Mouse (Mus musculus): Measurements from ENCODE around the gene 9530068E07Rik. TPM values are rescaled to one million over a fixed set of nuclear protein-coding genes. Genes with fewer than 3 reads are reported as not detected.

Gene 9530068E07Rik
- polyA plus RNA-seq, 1 experiment from 2014 or later = 89.2 TPM

DNA sequence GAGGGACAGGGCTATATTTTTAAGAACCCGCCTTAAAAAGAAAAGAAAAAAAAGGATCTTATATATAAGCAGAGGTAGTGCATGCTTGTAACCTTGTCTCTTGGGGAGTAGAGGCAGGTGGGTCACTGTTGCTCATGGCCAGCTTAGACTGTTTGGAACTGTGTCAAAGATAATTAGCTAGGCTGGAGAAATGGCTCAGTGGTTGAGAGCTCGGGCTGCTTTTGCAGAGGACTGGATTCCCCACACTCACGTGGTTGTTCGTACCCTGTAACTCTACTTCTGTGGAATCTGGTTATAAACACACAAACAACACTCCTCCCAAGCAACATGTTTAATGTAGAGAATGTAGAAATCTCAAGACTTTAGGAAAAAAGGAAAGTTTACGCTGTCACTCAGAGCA is 8.0 kb downstream of the 9530068E07Rik start:
- no peaks in the 10 kb centered on the region for H3K4me1 ChIP-seq (replicated peaks; ENCODE audit: control insufficient read depth, insufficient read depth, low read length)
- H3K9me3 ChIP-seq (ENCODE audit: control insufficient read depth) = no peaks in the 10 kb centered on the region
- H3K9ac ChIP-seq (ENCODE audit: low read depth, low read length) = no peak overlapping the region
- no peak overlapping the region for H3K4me2 ChIP-seq (replicated peaks; ENCODE audit: low read depth)
- H3K27ac ChIP-seq (ENCODE audit: low read depth, low read length) = no peak overlapping the region
- H3K27me3 ChIP-seq (replicated peaks; ENCODE audit: control insufficient read depth, insufficient read depth, low read length) = no peaks in the 10 kb centered on the region
- no peak overlapping the region for H3K4me3 ChIP-seq (ENCODE audit: low read depth, low read length)
- peaks cover 45% of the 10 kb centered on the region for H3K36me3 ChIP-seq (ENCODE audit: control insufficient read depth, insufficient read depth)
- no peak for ATAC-seq
- 85% methylated on average over 5 of the region's 5 CpGs for whole genome bisulfite sequencing
- TF ChIP-seq CTCF (IDR thresholded peaks at IDR 0.05; ENCODE audit: low read depth) = no peak

DNA sequence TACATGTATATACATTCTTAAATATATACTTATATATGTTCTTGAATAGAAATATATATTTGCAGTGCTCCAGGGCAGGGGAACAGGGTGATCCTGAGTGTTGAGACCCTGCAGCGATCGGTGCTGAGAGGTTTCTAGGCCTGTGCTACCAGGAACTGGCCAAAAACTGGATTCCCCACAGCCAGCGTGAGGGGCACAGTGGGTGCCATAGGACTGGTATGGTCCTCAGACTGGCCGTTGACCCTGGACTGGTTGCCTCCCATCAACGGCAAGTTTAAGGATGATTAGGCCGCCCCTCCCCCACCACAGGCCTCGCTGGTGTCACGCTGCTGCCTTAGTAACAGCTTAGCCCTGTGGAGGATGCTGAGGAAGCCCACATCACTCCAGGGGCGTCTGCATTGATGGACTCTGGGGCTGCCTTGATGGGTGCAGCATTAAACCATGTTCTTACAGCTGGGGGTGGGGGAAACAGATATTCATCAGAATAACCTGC is 9.0 kb downstream of the 9530068E07Rik start:
- ATAC-seq = no peak
- H3K9me3 ChIP-seq (ENCODE audit: control insufficient read depth) = no peaks in the 10 kb centered on the region
- no peak overlapping the region for H3K4me3 ChIP-seq (ENCODE audit: low read depth, low read length)
- no peak overlapping the region for H3K4me2 ChIP-seq (replicated peaks; ENCODE audit: low read depth)
- peaks cover 45% of the 10 kb centered on the region for H3K36me3 ChIP-seq (ENCODE audit: control insufficient read depth, insufficient read depth)
- H3K27me3 ChIP-seq (replicated peaks; ENCODE audit: control insufficient read depth, insufficient read depth, low read length) = no peaks in the 10 kb centered on the region
- H3K4me1 ChIP-seq (replicated peaks; ENCODE audit: control insufficient read depth, insufficient read depth, low read length) = no peaks in the 10 kb centered on the region
- WGBS = 85% methylated on average over 9 of the region's 9 CpGs
- no peak for TF ChIP-seq CTCF (IDR thresholded peaks at IDR 0.05; ENCODE audit: low read depth)
- H3K9ac ChIP-seq (ENCODE audit: low read depth, low read length) = no peak overlapping the region
- H3K27ac ChIP-seq (ENCODE audit: low read depth, low read length) = no peak overlapping the region

DNA sequence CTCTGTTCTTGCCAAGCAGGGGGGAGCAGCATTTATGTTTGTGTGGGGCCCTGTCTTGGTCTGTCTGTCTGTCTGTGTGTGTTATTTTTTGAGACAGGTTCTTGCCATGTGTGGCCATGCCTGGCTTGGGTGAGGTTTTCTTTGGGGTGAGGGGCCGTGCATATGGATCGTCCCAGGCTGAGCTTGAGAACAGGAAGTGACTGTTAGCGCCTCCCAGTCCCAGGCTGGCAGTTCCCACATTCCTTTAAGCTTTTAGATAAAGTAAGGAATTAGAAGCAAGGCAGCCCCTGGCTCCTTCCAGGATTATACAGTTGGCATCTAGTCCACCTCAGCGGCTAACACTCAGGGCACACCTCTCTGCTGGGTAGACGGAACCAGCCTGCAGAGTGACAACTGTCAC is 13.1 kb downstream of the 9530068E07Rik start:
- peaks cover 33% of the 10 kb centered on the region for H3K36me3 ChIP-seq (ENCODE audit: control insufficient read depth, insufficient read depth)
- no peak for TF ChIP-seq CTCF (IDR thresholded peaks at IDR 0.05; ENCODE audit: low read depth)
- H3K4me3 ChIP-seq (ENCODE audit: low read depth, low read length) = no peak overlapping the region
- H3K27ac ChIP-seq (ENCODE audit: low read depth, low read length) = no peak overlapping the region
- no peaks in the 10 kb centered on the region for H3K4me1 ChIP-seq (replicated peaks; ENCODE audit: control insufficient read depth, insufficient read depth, low read length)
- 83% methylated on average over 5 of the region's 5 CpGs for WGBS
- no peaks in the 10 kb centered on the region for H3K27me3 ChIP-seq (replicated peaks; ENCODE audit: control insufficient read depth, insufficient read depth, low read length)
- no peaks in the 10 kb centered on the region for H3K9me3 ChIP-seq (ENCODE audit: control insufficient read depth)
- no peak overlapping the region for H3K9ac ChIP-seq (ENCODE audit: low read depth, low read length)
- ATAC-seq = no peak
- no peak overlapping the region for H3K4me2 ChIP-seq (replicated peaks; ENCODE audit: low read depth)

DNA sequence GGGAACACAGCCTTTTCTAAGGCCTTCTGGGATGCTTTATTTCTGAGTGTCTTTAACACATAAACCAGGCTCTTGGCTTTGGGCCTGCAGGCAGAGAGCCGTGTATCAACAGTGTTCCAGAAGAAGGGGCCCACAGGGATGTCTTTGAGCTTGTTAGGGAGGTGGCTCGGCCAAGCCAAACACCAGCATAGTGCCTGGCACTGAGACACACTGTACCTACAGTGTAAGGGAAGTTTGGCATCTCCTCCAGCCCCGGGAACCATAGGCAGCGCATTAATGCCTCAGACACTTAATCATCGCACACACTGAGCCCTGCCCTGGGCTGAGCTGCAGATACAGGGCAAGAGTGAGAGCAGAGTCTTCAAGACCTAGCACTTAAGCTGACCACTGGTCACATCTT is 22.1 kb downstream of the 9530068E07Rik start:
- Histone ChIP-seq H3K9ac (ENCODE audit: low read depth, low read length) (no peak overlapping the region), H3K4me3 (ENCODE audit: low read depth, low read length) (no peak overlapping the region), H3K4me1 (replicated peaks; ENCODE audit: control insufficient read depth, insufficient read depth, low read length) (no peaks in the 10 kb centered on the region), H3K36me3 (ENCODE audit: control insufficient read depth, insufficient read depth) (no peaks in the 10 kb centered on the region), H3K27ac (ENCODE audit: low read depth, low read length) (no peak overlapping the region), H3K27me3 (replicated peaks; ENCODE audit: control insufficient read depth, insufficient read depth, low read length) (no peaks in the 10 kb centered on the region), H3K9me3 (ENCODE audit: control insufficient read depth) (no peaks in the 10 kb centered on the region), H3K4me2 (replicated peaks; ENCODE audit: low read depth) (no peak overlapping the region)
- WGBS = 73% methylated on average over 5 of the region's 5 CpGs
- TF ChIP-seq CTCF (IDR thresholded peaks at IDR 0.05; ENCODE audit: low read depth) = no peak
- 0 out of 2 replicates have a peak, but pooled peaks have one; percentile 31 for ATAC-seq

DNA sequence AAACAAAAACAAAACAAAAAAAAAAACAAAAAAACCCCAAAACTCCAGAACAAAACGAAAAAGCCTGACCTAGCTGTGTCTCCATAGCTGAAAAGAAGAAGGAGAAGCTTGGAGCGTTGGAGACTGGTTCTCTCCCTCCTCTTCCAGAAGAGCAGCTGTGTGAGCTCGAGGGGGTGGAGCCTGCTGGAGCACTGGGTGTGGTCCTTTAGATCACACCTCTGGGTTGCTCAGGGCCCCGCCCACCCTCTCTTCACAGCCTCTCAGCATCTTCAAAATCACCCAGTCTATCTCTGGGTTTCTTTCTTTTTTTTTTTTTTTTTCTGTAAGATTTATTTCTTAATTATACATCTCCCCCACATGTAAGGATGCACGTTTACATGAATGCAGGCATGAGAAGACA is 23.0 kb downstream of the 9530068E07Rik start:
- no peaks in the 10 kb centered on the region for H3K4me1 ChIP-seq (replicated peaks; ENCODE audit: control insufficient read depth, insufficient read depth, low read length)
- H3K27me3 ChIP-seq (replicated peaks; ENCODE audit: control insufficient read depth, insufficient read depth, low read length) = no peaks in the 10 kb centered on the region
- no peak overlapping the region for H3K4me2 ChIP-seq (replicated peaks; ENCODE audit: low read depth)
- H3K27ac ChIP-seq (ENCODE audit: low read depth, low read length) = no peak overlapping the region
- no peak overlapping the region for H3K9ac ChIP-seq (ENCODE audit: low read depth, low read length)
- H3K36me3 ChIP-seq (ENCODE audit: control insufficient read depth, insufficient read depth) = no peaks in the 10 kb centered on the region
- H3K4me3 ChIP-seq (ENCODE audit: low read depth, low read length) = no peak overlapping the region
- H3K9me3 ChIP-seq (ENCODE audit: control insufficient read depth) = no peaks in the 10 kb centered on the region
- no peak for TF ChIP-seq CTCF (IDR thresholded peaks at IDR 0.05; ENCODE audit: low read depth)
- no peak for ATAC-seq
- 53% methylated on average over 5 of the region's 5 CpGs for WGBS

DNA sequence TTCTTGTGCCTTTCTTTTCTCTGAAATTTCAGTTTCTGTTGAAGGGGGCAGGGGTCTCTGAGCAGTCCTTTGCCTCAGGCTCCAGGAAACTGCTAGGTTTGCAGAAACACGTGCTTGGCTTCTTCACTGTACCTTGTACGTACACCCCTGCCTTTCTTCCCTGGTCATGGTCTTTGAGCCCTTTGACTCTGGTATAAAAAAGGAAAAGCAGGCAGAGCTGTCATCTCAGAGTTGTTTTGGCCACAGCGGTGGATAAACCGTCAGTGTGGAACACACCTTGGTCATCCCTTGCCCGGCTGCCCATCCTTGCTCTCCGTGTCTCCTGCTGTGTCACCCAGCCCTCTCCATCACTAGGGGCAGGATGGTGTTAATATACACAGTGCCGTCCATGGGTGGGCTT is 23.6 kb downstream of the 9530068E07Rik start:
- no peaks in the 10 kb centered on the region for H3K4me1 ChIP-seq (replicated peaks; ENCODE audit: control insufficient read depth, insufficient read depth, low read length)
- no peak overlapping the region for H3K9ac ChIP-seq (ENCODE audit: low read depth, low read length)
- H3K27ac ChIP-seq (ENCODE audit: low read depth, low read length) = no peak overlapping the region
- H3K27me3 ChIP-seq (replicated peaks; ENCODE audit: control insufficient read depth, insufficient read depth, low read length) = no peaks in the 10 kb centered on the region
- TF ChIP-seq CTCF (IDR thresholded peaks at IDR 0.05; ENCODE audit: low read depth) = no peak
- no peak overlapping the region for H3K4me3 ChIP-seq (ENCODE audit: low read depth, low read length)
- H3K9me3 ChIP-seq (ENCODE audit: control insufficient read depth) = no peaks in the 10 kb centered on the region
- no peak for ATAC-seq
- H3K4me2 ChIP-seq (replicated peaks; ENCODE audit: low read depth) = no peak overlapping the region
- 84% methylated on average over 7 of the region's 7 CpGs for WGBS
- no peaks in the 10 kb centered on the region for H3K36me3 ChIP-seq (ENCODE audit: control insufficient read depth, insufficient read depth)
